Mouse (Mus musculus) inflammation-experienced regulatory T-cells, adult 16 weeks (primary cell): ENCODE results near the gene Gm17078. TPM values are rescaled to one million over a fixed set of nuclear protein-coding genes. Genes with fewer than 3 reads are reported as not detected.

Source experiments
- polyA plus RNA-seq: library from polyadenylated mRNA; unstranded; fragments of 100-300 nt; shearing (Covaris generic); gene quantifications from one replicate; pipeline ENCODE4 v1.2.1, GENCODE M21; 2017

The Gm17078 gene
- polyA plus RNA-seq: not detected

DNA sequence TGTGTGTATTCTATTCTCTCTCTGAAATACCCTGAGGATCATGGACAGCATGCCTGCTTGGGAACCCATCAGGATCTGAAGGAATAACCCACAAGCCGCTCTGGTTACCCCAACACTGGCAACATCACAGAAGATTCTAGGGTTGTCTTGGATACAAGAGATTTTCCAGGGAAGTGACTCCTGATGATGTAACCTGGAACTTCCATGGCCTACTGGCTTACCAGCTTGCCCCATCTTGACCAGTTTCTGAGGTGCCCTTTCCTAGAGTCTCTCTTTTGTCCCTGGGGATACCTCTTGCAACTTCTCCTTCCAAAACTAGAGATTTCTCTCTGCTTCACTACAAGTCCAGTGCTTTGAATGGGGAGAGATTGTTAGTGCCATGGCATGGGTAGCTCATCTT is at the start of gene Gm17078:
Gm17078 (minus strand) TSS at position 101 of the 400 bp plus-strand sequence.

DNA sequence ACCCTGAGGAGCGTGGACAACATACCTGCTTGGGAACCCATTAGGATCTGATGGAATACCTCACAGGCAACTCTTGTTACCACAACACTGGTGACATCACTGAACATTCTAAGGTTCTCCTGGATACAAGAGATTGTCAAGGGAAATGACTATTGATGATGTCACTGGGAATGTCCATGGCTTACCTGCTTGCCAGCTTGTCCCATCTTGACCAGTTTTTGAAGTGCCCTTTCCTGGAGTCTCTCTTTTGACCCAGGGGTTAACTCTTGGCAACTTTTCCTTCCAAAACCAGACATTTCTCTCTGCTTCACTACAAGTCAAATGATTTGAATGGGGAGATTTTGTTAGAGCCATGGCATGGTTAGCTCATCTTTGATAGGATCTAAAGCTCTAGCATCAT is 24.5 kb upstream of the Gm17078 start, which contains the start of gene Gm4181:
Gm4181 (minus strand) TSS at position 101 of the 400 bp plus-strand sequence.

DNA sequence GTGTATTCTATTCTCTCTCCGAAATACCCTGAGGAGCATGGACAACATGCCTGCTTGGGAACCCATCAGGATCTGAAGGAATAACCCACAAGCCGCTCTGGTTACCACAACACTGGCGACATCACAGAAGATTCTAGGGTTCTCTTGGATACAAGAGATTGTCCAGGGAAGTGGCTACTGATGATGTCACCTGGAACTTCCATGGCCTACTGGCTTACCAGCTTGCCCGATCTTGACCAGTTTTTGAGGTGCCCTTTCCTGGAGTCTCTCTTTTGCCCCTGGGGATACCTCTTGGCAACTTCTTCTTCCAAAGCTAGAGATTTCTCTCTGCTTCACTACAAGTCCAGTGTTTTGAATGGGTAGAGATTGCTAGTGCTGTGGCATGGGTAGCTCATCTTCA is 19.1 kb downstream of the Gm17078 start, which contains the start of gene Gm17174:
Gm17174 (minus strand) TSS at position 101 of the 400 bp plus-strand sequence.

DNA sequence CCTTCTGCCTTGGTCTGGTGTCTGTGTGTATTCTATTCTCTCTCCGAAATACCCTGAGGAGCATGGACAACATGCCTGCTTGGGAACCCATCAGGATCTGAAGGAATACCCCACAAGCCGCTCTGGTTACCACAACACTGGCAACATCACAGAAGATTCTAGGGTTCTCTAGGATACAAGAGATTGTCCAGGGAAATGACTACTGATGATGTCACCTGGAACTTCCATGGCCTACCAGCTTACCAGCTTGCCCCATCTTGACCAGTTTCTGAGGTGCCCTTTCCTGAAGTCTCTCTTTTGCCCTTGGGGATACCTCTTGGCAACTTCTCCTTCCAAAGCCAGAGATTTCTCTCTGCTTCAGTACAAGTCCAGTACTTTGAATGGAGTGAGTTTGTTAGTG is 37.1 kb downstream of the Gm17078 start, which contains the start of gene Gm17175:
Gm17175 (minus strand) TSS at position 101 of the 400 bp plus-strand sequence.

Other genes with a start within 250 kb of the Gm17078 start
- not detected for gene Gm7247, start 249.6 kb downstream of the Gm17078 start, polyA plus RNA-seq
- gene Vmn2r88, start 200.5 kb downstream of the Gm17078 start, polyA plus RNA-seq: not detected
- not detected for gene Vmn2r89, start 159.5 kb downstream of the Gm17078 start, polyA plus RNA-seq
- not detected for gene Gm5622, start 58.5 kb downstream of the Gm17078 start, polyA plus RNA-seq
- gene Gm17175, start 37.2 kb downstream of the Gm17078 start, polyA plus RNA-seq: not detected
- not detected for gene Gm17174, start 19.2 kb downstream of the Gm17078 start, polyA plus RNA-seq
- not detected for gene Gm4181, start 24.4 kb upstream of the Gm17078 start, polyA plus RNA-seq
- gene Gm17079, start 84.2 kb upstream of the Gm17078 start, polyA plus RNA-seq: not detected
- not detected for gene Gm5800, start 105.9 kb upstream of the Gm17078 start, polyA plus RNA-seq
- not detected for gene Ang4, start 162.3 kb upstream of the Gm17078 start, polyA plus RNA-seq
- gene AY358078, start 188.7 kb upstream of the Gm17078 start, polyA plus RNA-seq: not detected
- not detected for gene Ear6, start 242.4 kb upstream of the Gm17078 start, polyA plus RNA-seq